Mouse (Mus musculus) testis, adult 2 months (tissue): ENCODE measurements around the gene Kcnab1.

ENCODE experiments used
- CTCF ChIP-seq: fragments of 200-500 bp; IDR thresholded peaks from 2 replicates; pipeline ENCODE4 v1.5.1; 2012; ENCODE audit warnings: low read depth, mild to moderate bottlenecking, inconsistent platforms, low read length, moderate library complexity; ENCODE audit not compliant: control insufficient read depth, insufficient read depth, insufficient replicate concordance
- POLR2A ChIP-seq: fragments of 200-500 bp; IDR thresholded peaks from 2 replicates; pipeline ENCODE4 v1.6.1; 2012; ENCODE audit warnings: low read depth, mild to moderate bottlenecking, inconsistent platforms, low read length, moderate library complexity; ENCODE audit not compliant: control insufficient read depth

GRCm38 (mm10) chr3:65355479-65355878 is 246.3 kb downstream of the Kcnab1 start:
- TF ChIP-seq CTCF: no peak
- TF ChIP-seq POLR2A: no peak
